Mouse (Mus musculus): ENCODE results near the gene Manba. TPM values are rescaled to one million over a fixed set of nuclear protein-coding genes. Genes with fewer than 3 reads are reported as not detected.

Manba gene
- polyA plus RNA-seq, 1 experiment, result 4.8 TPM

DNA sequence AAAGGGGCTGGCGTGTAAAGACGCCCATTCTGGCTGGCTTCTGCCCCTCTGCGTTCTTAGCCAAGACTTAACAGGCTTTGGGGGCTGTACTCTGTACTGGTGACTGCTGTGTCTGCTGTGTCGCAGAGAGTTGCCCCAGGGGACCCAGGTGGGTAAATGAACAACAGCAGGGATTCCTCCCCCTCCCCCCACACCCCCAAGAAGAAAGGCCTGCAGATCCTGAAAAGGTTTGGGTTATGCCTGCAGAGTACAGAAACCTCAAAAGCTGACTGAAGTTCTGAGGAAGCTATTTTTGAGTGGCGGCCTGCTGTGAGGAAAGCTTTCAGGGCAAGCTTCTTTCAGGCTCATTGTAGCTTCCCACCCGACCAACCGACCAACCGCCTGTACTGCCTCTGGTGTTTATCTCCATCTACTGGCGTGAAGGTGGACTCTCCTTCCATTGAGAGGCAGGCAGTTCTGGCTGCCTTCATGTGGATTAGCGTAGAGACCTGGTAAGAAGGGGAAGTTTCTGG is 96.3 kb downstream of the Manba start:
- H3K79me2 ChIP-seq (ENCODE audit: control insufficient read depth, insufficient read depth), result no peaks in the 10 kb centered on the region
- H3K4me3 ChIP-seq, result no peak overlapping the region
- peaks cover 18% of the 10 kb centered on the region for H3K36me3 ChIP-seq (ENCODE audit: control insufficient read depth, insufficient read depth)
- no peak overlapping the region for H3K4me2 ChIP-seq (ENCODE audit: low read depth)
- no peak overlapping the region for H3ac ChIP-seq (ENCODE audit: control insufficient read depth, insufficient read length)
- no peak for TF ChIP-seq POLR2A (IDR thresholded peaks at IDR 0.05; ENCODE audit: insufficient read length, low read depth)
- TF ChIP-seq USF1 (IDR thresholded peaks at IDR 0.05; ENCODE audit: low read depth), result no peak
- no peaks in the 10 kb centered on the region for H3K27me3 ChIP-seq (ENCODE audit: control insufficient read depth, insufficient read depth, insufficient read length)

DNA sequence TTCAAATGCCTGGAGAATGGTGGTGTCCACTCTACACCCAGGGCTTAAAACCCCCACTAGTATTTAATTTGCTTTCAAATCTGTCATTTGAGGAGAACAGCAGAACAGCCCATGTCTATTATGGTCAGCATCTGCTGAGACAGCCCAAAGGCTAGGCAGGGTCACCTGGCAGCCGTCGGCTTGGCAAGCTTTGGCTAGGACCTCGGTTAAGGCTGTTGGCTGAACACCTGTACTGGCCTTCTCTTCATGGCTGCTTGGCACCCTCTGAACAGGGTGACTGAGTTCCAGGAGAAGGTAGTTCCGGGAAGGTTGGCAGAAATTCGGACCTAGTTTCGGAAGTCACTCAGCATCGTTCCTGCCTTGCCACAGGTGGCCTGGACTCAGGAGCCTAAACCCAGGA is 96.8 kb downstream of the Manba start:
- Histone ChIP-seq H3ac (ENCODE audit: control insufficient read depth, insufficient read length) (no peak overlapping the region), H3K79me2 (ENCODE audit: control insufficient read depth, insufficient read depth) (no peaks in the 10 kb centered on the region), H3K4me3 (no peak overlapping the region), H3K27me3 (ENCODE audit: control insufficient read depth, insufficient read depth, insufficient read length) (no peaks in the 10 kb centered on the region), H3K36me3 (ENCODE audit: control insufficient read depth, insufficient read depth) (peaks cover 20% of the 10 kb centered on the region), H3K4me2 (ENCODE audit: low read depth) (no peak overlapping the region)
- TF ChIP-seq E2F4 (IDR thresholded peaks at IDR 0.05; ENCODE audit: insufficient read depth) (no peak), POLR2A (IDR thresholded peaks at IDR 0.05; ENCODE audit: insufficient read length, low read depth) (no peak), REST (IDR thresholded peaks at IDR 0.05; ENCODE audit: insufficient read depth, insufficient read length) (no peak), POLR2AphosphoS2 (IDR thresholded peaks at IDR 0.05; ENCODE audit: insufficient read length, low read depth) (no peak), TCF12 (IDR thresholded peaks at IDR 0.05; ENCODE audit: insufficient read depth, poor library complexity, severe bottlenecking) (no peak), MAX (IDR thresholded peaks at IDR 0.05; ENCODE audit: low read depth) (no peak), MYOD1 (IDR thresholded peaks at IDR 0.05; ENCODE audit: control insufficient read depth in 1 of 3, insufficient read length in 2 of 3, low read depth in 2 of 3) (no peak), CEBPB (IDR thresholded peaks at IDR 0.05; ENCODE audit: insufficient read depth, poor library complexity, severe bottlenecking) (no peak), MYOG (IDR thresholded peaks at IDR 0.05; ENCODE audit: control insufficient read depth in 1 of 3, insufficient read depth in 1 of 3, insufficient read length in 2 of 3, low read depth in 2 of 3) (no peak)

DNA sequence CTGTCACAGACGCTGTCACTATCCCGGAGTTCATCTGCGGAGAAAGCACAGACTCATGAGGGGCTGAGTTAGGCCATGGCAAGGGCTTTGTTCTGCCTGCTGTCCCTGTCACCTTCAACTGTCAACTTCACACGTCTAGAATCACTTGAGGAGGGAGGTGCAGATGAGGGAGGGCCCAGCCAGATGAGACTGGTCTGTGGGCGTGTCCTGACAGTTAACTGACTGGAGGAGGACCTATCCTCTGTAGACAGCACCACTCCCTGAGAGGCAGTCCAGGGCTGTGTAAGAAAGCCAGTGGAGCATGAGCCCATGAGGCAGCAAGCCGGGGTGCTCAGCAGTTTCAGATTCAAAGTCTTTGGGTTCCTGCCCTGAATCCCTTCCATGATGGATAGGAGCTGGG is 100.1 kb downstream of the Manba start:
- Histone ChIP-seq H3K4me2 (ENCODE audit: low read depth) (no peak overlapping the region), H3ac (ENCODE audit: control insufficient read depth, insufficient read length) (no peak overlapping the region), H3K27me3 (ENCODE audit: control insufficient read depth, insufficient read depth, insufficient read length) (no peaks in the 10 kb centered on the region), H3K79me2 (ENCODE audit: control insufficient read depth, insufficient read depth) (no peaks in the 10 kb centered on the region), H3K4me3 (no peak overlapping the region), H3K36me3 (ENCODE audit: control insufficient read depth, insufficient read depth) (peaks cover 28% of the 10 kb centered on the region)
- TF ChIP-seq MAX (IDR thresholded peaks at IDR 0.05; ENCODE audit: low read depth) (no peak), SRF (IDR thresholded peaks at IDR 0.05; ENCODE audit: control insufficient read depth, insufficient read length, low read depth) (no peak), E2F4 (IDR thresholded peaks at IDR 0.05; ENCODE audit: insufficient read depth) (no peak), CEBPB (IDR thresholded peaks at IDR 0.05; ENCODE audit: insufficient read depth, poor library complexity, severe bottlenecking) (no peak), POLR2A (IDR thresholded peaks at IDR 0.05; ENCODE audit: insufficient read length, low read depth) (no peak), TCF3 (IDR thresholded peaks at IDR 0.05; ENCODE audit: insufficient read length, low read depth) (no peak), TCF12 (IDR thresholded peaks at IDR 0.05; ENCODE audit: insufficient read depth, poor library complexity, severe bottlenecking) (no peak)

DNA sequence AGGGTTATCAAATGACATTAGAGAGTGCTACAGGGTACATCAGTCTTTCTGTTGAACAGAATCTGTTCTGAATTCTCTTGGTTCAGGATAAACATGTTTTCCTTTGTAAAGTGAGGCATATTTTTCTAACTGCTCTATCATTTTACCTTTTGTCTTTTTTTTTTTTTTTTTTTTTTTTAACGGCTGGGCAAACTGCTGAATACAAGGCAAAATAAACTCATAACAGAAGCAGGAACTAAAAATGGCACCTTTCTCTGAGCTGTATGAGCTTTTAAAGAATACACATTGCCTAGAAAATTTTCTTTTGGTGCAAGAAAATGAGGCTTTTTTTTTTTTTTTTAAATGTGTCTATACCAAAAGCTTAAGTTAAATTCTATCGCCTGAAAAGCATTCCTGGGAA is 100.6 kb downstream of the Manba start:
- H3K27me3 ChIP-seq (ENCODE audit: control insufficient read depth, insufficient read depth, insufficient read length), result no peaks in the 10 kb centered on the region
- TF ChIP-seq REST (IDR thresholded peaks at IDR 0.05; ENCODE audit: insufficient read depth, insufficient read length) (no peak), TCF12 (IDR thresholded peaks at IDR 0.05; ENCODE audit: insufficient read depth, poor library complexity, severe bottlenecking) (no peak)
- no peak overlapping the region for H3K4me3 ChIP-seq
- peaks cover 33% of the 10 kb centered on the region for H3K36me3 ChIP-seq (ENCODE audit: control insufficient read depth, insufficient read depth)
- H3ac ChIP-seq (ENCODE audit: control insufficient read depth, insufficient read length), result no peak overlapping the region
- no peaks in the 10 kb centered on the region for H3K79me2 ChIP-seq (ENCODE audit: control insufficient read depth, insufficient read depth)
- no peak overlapping the region for H3K4me2 ChIP-seq (ENCODE audit: low read depth)

DNA sequence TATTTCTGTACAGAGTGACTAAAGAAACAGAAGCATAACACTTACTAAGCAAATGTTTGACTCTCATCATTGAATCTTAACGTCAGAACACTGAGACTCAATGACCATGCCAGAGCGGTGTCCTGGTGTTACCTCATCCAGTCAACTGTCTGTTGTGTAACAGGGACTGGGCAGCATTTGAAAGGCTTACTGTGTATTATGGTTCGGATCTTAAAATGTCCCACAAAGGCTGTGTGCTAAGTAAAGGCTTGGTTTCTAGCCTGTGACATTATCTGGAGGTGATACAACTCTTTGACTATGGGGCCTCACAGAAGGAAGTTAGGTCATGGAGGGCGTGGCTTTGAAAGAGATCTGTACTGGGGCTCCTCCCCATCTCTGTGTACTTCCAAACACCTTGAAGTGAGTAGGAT is 101.1 kb downstream of the Manba start:
- no peaks in the 10 kb centered on the region for H3K79me2 ChIP-seq (ENCODE audit: control insufficient read depth, insufficient read depth)
- peaks cover 37% of the 10 kb centered on the region for H3K36me3 ChIP-seq (ENCODE audit: control insufficient read depth, insufficient read depth)
- H3K27me3 ChIP-seq (ENCODE audit: control insufficient read depth, insufficient read depth, insufficient read length), result no peaks in the 10 kb centered on the region
- no peak for TF ChIP-seq TCF3 (IDR thresholded peaks at IDR 0.05; ENCODE audit: insufficient read length, low read depth)
- no peak for TF ChIP-seq REST (IDR thresholded peaks at IDR 0.05; ENCODE audit: insufficient read depth, insufficient read length)
- TF ChIP-seq USF1 (IDR thresholded peaks at IDR 0.05; ENCODE audit: low read depth), result no peak
- TF ChIP-seq POLR2AphosphoS2 (IDR thresholded peaks at IDR 0.05; ENCODE audit: insufficient read length, low read depth), result no peak
- no peak for TF ChIP-seq E2F4 (IDR thresholded peaks at IDR 0.05; ENCODE audit: insufficient read depth)
- TF ChIP-seq CEBPB (IDR thresholded peaks at IDR 0.05; ENCODE audit: insufficient read depth, poor library complexity, severe bottlenecking), result no peak
- TF ChIP-seq POLR2A (IDR thresholded peaks at IDR 0.05; ENCODE audit: insufficient read length, low read depth), result no peak
- no peak for TF ChIP-seq MYOD1 (IDR thresholded peaks at IDR 0.05; ENCODE audit: control insufficient read depth in 1 of 3, insufficient read length in 2 of 3, low read depth in 2 of 3)
- TF ChIP-seq MYOG (IDR thresholded peaks at IDR 0.05; ENCODE audit: control insufficient read depth in 1 of 3, insufficient read depth in 1 of 3, insufficient read length in 2 of 3, low read depth in 2 of 3), result no peak
- TF ChIP-seq TCF12 (IDR thresholded peaks at IDR 0.05; ENCODE audit: insufficient read depth, poor library complexity, severe bottlenecking), result no peak
- no peak for TF ChIP-seq MAX (IDR thresholded peaks at IDR 0.05; ENCODE audit: low read depth)
- no peak for TF ChIP-seq SRF (IDR thresholded peaks at IDR 0.05; ENCODE audit: control insufficient read depth, insufficient read length, low read depth)
- no peak overlapping the region for H3K4me2 ChIP-seq (ENCODE audit: low read depth)
- H3K4me3 ChIP-seq, result no peak overlapping the region
- H3ac ChIP-seq (ENCODE audit: control insufficient read depth, insufficient read length), result no peak overlapping the region
